Comparison of ENCODE assay signal across 14 mouse cellular contexts in genomic region chr1:78395191-78395735, GRCm38 (mm10).
A peak's percentile ranks its signal among the peaks of the same experiment; 100 is the strongest.
DNase-seq lines count a peak whose midpoint lies in the region; ATAC-seq lines count a peak whose summit lies in the region.
"Had no signal": no experiment of that assay in that cellular context is flagged by ENCODE, and none has a peak within 500 bp of the region (broad histone marks: within the 10 kb centered on the region; RNA-seq: fewer than 3 reads in every experiment).

No protein-coding gene starts in this region.

- peak; percentile 31 for DNase-seq in heart, adult 11 months
- no peak for DNase-seq in heart, postnatal 4 days
- DNase-seq in 3T3-L1 (ENCODE audit: low read depth, low spot score) (peak; percentile 72), adipocyte (ENCODE audit: low spot score) (peak; percentile 8)
- peak; percentile 64 for DNase-seq in gonadal fat pad, adult 2 months (ENCODE audit: low read depth)
- no peak for DNase-seq in urinary bladder, adult 2 months (ENCODE audit: low spot score)
- DNase-seq: forebrain, postnatal 0 days; heart, adult 18-20 months; right cerebral cortex, postnatal 14 days; thymus, adult 2 months had no signal

- ATAC-seq in erythroid progenitor cell, adult 5-6 weeks (replicated peaks; ENCODE audit: low FRiP score, poor library complexity, severe bottlenecking): no peak
- ATAC-seq: forebrain, postnatal 0 days; hindbrain, embryonic 16.5 days; intestine, embryonic 16.5 days; midbrain, embryonic 13.5 days had no signal

Comparison
In these comparisons a context has a peak if more than half of its experiments do, and no peak if none do; other contexts are left out.
1. DNase-seq: peak in heart, adult 11 months (single experiment), 3T3-L1 (single experiment), adipocyte (single experiment) and gonadal fat pad, adult 2 months (single experiment); none in heart, postnatal 4 days (single experiment) and urinary bladder, adult 2 months (single experiment).